Mouse (Mus musculus): Measurements from ENCODE around the gene Gm10318.
A peak's percentile ranks its signal among the peaks of the same experiment; 100 is the strongest.

The Gm10318 gene

DNA sequence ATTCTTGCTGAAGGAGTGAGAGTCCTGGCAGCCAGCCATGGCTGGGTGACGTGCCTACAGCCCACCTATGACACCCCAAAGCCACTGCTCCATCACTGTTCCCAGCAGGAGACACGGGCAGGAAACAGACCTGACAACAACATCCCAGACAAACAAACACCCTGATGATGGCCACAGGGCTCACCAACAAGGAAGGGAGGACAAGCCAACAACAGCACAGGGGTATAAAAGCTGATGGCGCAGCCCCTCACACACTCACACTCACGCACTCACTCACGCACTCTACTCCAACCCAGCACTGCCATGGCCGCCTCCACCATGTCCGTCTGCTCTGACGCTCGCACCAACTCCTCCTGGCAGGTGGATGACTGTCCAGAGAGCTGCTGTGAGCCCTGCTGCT lies at the start of gene Gm10318:
Gene Gm10318, plus strand, starts transcription at position 301 of the 400 bp plus-strand sequence.
- no peak for DNase-seq

GRCm38 (mm10) chr10:77804095-77804494 lies 48.6 kb upstream of the Gm10318 start:
- DNase-seq: no peak

GRCm38 (mm10) chr10:77811743-77812142 lies 40.9 kb upstream of the Gm10318 start, which contains the start of gene Gm9507:
Gene Gm9507 (minus strand): TSS chr10:77811843.
- DNase-seq: no peak

DNA sequence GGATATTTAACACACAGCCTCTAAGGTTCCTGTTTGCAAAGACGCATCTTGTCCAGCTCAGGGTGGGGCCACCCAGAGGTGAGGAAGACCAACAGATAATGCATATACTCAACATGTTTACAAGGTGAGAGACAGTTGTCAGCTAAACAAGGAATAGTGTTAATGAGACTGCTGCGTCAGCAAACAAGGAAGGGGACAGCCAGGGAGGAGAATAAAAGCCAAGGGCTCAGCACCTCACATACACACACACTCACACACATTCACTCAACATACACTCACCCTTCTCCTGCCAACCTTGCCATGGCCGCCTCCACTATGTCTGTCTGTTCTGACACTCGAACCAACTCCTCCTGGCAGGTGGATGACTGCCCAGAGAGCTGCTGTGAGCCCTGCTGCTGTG lies 38.3 kb upstream of the Gm10318 start, which contains the start of gene Gm2696:
Gene Gm2696, plus strand, starts transcription at position 301 of the 400 bp plus-strand sequence.
- no peak for DNase-seq

GRCm38 (mm10) chr10:77815514-77815913 lies 37.1 kb upstream of the Gm10318 start:
- no peak for DNase-seq

DNA sequence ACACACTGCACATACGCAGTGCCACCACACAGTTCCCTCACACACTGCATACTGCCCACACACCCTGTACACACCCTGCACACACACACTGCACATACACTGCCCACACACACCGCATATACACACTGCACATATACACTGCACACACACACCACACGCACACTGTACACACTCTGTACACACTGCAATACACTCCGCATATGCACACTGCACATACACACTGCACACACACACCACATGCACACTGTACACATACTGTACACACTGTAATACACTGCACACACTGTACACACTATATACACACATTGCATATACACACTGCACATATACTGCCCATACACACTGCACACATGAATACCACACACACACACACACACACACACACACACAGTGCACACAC lies 34.1 kb upstream of the Gm10318 start:
- no peak for DNase-seq

DNA sequence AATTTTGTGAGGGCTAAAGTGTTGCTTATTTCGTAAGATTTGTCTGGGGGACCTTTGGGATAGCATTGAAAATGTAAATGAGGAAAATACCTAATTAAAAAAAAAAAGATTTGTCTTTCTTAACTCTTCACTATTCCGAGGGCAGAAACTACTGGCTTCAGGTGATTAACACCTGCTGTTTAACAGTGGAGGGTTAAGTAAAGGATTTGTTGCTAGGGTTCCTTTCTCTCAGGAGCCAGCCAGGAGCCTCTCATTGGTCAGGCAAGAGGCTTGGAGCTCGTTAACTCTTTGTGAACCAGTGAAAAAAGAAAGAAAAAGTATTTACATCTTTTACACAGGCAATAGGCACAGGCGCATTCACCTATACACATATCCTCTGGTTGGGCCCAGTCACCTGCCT lies 33.5 kb upstream of the Gm10318 start:
- no peak for DNase-seq

- DNase-seq: no peak
These were observed 25.7 kb upstream of the Gm10318 start, which contains the start of gene Krtap10-4 for GRCm38 (mm10) chr10:77826951-77827350. Gene Krtap10-4 (minus strand): TSS chr10:77827095.

DNA sequence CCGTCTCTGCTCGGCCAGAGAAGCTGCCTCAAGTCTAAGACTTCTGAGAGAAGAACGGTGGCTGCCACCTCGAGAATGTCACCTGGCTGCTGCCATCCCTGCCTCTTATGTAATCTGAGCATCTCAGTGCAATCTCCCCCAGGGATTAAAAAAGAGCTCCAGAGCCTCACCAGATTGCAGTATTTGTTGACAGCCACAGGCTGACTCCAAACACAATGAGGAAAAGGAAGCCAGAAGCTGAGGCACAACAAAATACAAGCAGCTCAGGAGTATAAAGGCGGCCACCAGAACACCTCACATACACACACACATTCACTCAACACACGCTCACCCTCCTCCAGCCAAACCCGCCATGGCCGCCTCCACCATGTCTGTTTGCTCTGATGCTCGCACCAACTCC lies 17.0 kb upstream of the Gm10318 start, which contains the start of gene Krtap10-10:
Gene Krtap10-10, plus strand, starts transcription at position 301 of the 400 bp plus-strand sequence.
- DNase-seq: no peak

DNA sequence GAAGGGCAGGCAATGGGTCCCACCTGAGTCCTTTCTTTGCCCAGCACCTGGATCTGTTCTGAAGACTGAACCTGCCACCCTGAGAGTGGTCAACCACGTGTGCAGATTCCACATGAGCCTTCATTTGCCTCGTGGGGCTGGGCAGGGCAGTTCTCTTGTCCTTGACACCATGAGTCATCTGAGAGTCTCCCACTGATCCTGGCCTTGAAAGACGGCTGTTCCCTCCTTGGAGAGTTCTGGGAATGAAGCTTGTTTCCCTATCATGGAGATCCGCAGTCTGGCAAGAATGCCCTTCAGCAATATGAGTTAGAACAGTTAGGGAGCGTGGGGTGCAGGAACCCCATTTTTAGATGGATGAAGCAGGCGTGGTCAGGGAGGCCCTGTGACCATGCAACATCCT lies 13.7 kb upstream of the Gm10318 start:
- no peak for DNase-seq

GRCm38 (mm10) chr10:77846503-77846902 lies 6.2 kb upstream of the Gm10318 start, which contains the start of gene Gm36176:
Gene Gm36176 (plus strand): TSS chr10:77846803.
- DNase-seq: no peak

DNA sequence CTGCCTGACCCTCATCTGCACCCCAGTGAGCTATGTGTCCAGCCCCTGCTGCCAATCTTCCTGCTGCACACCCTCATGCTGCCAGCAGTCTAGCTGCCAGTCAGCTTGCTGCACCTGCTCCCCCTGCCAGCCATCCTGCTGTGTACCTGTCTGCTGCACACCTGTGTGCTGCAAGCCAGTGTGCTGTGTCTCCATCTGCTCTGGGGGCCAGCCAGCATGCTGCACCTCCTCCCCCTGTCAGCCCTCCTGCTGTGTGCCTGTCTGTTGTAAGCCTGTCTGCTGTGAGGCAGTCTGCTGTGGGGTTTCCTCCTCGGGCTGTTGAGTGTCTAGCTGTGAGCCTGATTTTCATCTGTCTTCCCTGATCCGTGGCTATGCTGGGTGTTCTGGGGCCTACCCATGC lies 5.7 kb upstream of the Gm10318 start:
- DNase-seq: no peak

- DNase-seq: no peak
These were observed 5.1 kb upstream of the Gm10318 start for GRCm38 (mm10) chr10:77847538-77847937.

- DNase-seq: no peak
These were observed 9.0 kb downstream of the Gm10318 start, which contains the start of gene Gm3285 for GRCm38 (mm10) chr10:77861675-77862074. Gene Gm3285 (plus strand): TSS chr10:77861975.

DNA sequence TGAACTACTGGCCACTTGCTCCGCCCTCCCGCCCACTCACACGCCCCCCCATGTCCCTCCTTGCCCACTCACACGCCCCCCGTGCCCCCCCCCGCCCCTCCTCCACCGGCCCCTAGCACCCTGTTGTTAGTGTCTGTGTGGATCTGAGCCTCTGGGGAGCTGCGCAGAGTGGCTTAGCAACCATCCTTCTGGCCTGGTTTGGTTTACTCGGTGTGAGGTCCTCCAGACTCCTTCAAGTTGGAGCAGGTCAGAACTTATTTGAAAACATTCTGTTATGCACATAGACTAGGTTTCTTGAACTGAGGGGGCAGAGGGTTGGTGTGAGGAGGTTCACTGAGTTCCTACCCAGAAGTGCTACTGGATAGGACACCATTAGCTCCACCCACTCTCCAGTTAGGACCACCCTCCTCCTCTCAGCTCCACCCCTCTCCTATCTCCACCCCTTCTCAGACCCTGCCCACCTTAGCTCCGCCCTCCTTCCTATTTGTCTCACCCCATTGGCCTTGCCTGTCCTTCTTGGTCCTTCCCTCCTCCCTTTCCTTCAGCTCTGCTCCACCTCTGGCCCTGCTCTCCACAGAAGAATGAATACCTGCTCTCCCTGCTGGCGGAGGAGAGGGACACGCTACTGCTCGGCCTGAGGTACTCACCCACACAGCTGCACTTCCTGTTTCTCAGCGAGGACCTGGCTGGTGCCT lies 11.6 kb downstream of the Gm10318 start:
- DNase-seq: no peak

DNA sequence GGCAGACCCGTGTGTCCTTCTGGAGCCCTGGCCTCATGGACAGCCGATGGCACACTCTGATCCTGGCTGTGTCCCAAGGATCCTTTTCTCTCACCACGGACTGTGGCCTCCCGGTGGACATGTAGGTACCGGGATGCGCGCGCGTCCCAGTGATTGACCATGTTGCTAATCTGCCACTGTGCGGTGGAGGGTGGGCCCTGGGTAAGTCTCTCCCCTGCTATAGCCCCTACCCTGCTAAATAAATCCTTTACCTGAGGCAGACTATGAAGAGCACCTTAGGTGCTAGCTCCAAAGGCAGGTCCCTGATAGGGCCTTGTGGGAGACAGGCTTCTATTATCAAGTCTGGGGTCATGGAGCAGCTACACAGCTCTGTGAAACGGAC lies 12.1 kb downstream of the Gm10318 start:
- DNase-seq: no peak

- no peak for DNase-seq
These were observed 14.9 kb downstream of the Gm10318 start for GRCm38 (mm10) chr10:77867546-77867945.

- no peak for DNase-seq
These were observed 17.0 kb downstream of the Gm10318 start for GRCm38 (mm10) chr10:77869651-77870050.

DNA sequence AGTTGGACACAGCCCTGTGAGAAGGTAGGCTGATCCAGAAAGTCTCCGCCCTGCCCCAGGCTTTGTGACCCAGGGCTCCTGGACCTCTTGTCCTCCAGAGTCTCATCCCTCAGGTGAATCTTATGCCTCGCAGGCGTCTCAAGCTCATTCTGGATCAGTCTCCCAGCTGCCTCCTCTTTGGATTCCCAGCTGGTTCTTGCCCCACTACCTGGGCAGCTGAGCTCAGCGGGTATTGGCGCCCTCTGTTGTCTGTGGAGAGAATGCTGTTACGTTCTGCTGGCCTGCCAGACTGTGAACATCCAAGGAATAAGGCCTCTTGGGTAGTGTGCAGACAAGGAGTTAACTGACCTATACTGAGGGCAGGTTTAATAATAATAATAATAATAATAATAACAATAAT lies 26.3 kb downstream of the Gm10318 start:
- no peak for DNase-seq

- DNase-seq: peak; percentile 49
These were observed 27.6 kb downstream of the Gm10318 start for GRCm38 (mm10) chr10:77880305-77880704.

DNA sequence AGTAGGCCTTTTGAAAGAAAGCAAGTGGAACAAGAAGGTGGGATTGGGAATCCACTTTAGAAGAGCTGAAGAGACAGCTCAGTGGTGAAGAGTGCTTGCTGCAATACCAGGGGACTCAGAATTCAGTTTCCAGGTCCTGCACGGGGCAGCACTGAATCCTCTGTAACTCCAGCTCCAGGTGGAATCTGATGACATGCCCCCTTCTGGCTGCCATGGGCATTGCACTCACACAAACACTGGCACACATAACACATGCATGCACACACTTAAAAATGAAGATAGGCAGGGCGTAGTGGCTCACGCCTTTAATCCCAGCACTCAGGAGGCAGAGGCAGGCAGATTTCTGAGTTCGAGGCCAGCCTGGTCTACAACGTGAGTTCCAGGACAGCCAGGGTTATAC lies 29.9 kb downstream of the Gm10318 start:
- no peak for DNase-seq

- no peak for DNase-seq
These were observed 33.5 kb downstream of the Gm10318 start for GRCm38 (mm10) chr10:77886007-77886747.

GRCm38 (mm10) chr10:77890987-77891565 lies 38.4 kb downstream of the Gm10318 start:
- peak; percentile 56 for DNase-seq

DNA sequence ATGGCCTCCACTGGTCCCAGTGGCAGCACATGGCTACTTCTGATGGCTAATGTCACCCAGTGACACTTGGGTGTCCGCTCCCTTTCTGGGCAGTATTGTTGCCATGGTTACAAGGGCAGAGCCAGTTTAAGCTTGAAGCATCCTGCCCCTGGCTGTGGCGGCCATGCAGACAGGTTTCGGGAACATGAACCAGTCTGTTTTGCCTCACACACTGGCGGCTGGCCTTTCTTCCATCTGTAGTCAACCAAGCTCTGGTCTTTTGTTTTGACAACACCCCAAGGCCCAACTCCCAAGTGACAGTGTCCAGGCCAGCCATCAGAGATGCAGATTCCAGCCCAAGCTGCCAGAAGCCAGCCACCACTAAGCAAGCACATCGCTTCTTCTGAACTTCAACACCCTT lies 42.9 kb downstream of the Gm10318 start:
- no peak for DNase-seq
